Mouse (Mus musculus) layer of hippocampus, postnatal 10 days (tissue): ENCODE data around the gene Trem3. TPM values are rescaled to one million over a fixed set of nuclear protein-coding genes. Genes with fewer than 3 reads are reported as not detected.

Experiments used
- DNase-seq, 2 experiments: peaks; one replicate each; pipeline ENCODE4 v3.0.0; 2021; ENCODE audit warnings: low spot score in 2 of 2
- long read RNA-seq: library from polyadenylated mRNA; stranded (forward); transcript quantifications from one replicate; pipeline ENCODE4 v2.0.0, GENCODE M21; 2023
- total RNA-seq, 2 experiments: library from RNA; stranded (reverse); gene quantifications; 2 replicates each; pipeline ENCODE4 v1.2.3; 2021

The Trem3 gene
- not detected for total RNA-seq
- long read RNA-seq, partial matches to known transcripts, result 2 of 2 reads
- long read RNA-seq, other reads (novel, unspliced or antisense), result 0 of 2 reads

- DNase-seq, result no peak
Measured at GRCm38 (mm10) chr17:48247221-48247928, at the start of gene Trem3. Gene Trem3 (plus strand): TSS chr17:48247777.

GRCm38 (mm10) chr17:48203086-48203485 lies 44.5 kb upstream of the Trem3 start:
- DNase-seq, result no peak

- DNase-seq, result no peak
Measured at GRCm38 (mm10) chr17:48212596-48212995, 35.0 kb upstream of the Trem3 start.

- DNase-seq, result no peak
Measured at GRCm38 (mm10) chr17:48213511-48213910, 34.1 kb upstream of the Trem3 start.

GRCm38 (mm10) chr17:48215429-48215828 lies 32.1 kb upstream of the Trem3 start:
- DNase-seq, result no peak

GRCm38 (mm10) chr17:48230680-48231079 lies 16.9 kb upstream of the Trem3 start:
- DNase-seq, result peak in 1 of 2 experiments; percentile 1

- peak in 1 of 2 experiments; percentile 2 for DNase-seq
Measured at GRCm38 (mm10) chr17:48232518-48232917, 15.1 kb upstream of the Trem3 start, which contains the start of gene Trem1. Gene Trem1 (plus strand): TSS chr17:48232768.

GRCm38 (mm10) chr17:48233789-48234188 lies 13.8 kb upstream of the Trem3 start:
- peak in 1 of 2 experiments; percentile 2 for DNase-seq

GRCm38 (mm10) chr17:48234550-48234949 lies 13.0 kb upstream of the Trem3 start:
- DNase-seq, result peak in 1 of 2 experiments; percentile 2

- DNase-seq, result no peak
Measured at GRCm38 (mm10) chr17:48235773-48236370, 11.7 kb upstream of the Trem3 start.

GRCm38 (mm10) chr17:48237621-48238020 lies 10.0 kb upstream of the Trem3 start:
- DNase-seq, result no peak

GRCm38 (mm10) chr17:48249039-48249438 lies 1.5 kb downstream of the Trem3 start:
- DNase-seq, result no peak

GRCm38 (mm10) chr17:48249501-48249900 lies 1.9 kb downstream of the Trem3 start:
- no peak for DNase-seq

GRCm38 (mm10) chr17:48250631-48251030 lies 3.1 kb downstream of the Trem3 start:
- DNase-seq, result no peak

GRCm38 (mm10) chr17:48256575-48256974 lies 9.0 kb downstream of the Trem3 start:
- no peak for DNase-seq

- DNase-seq, result no peak
Measured at GRCm38 (mm10) chr17:48261868-48262267, 14.3 kb downstream of the Trem3 start.

- no peak for DNase-seq
Measured at GRCm38 (mm10) chr17:48263741-48264362, 16.3 kb downstream of the Trem3 start, which contains the start of gene Treml4. Gene Treml4 (plus strand): TSS chr17:48264295.

- no peak for DNase-seq
Measured at GRCm38 (mm10) chr17:48264662-48265061, 17.1 kb downstream of the Trem3 start.

- DNase-seq, result no peak
Measured at GRCm38 (mm10) chr17:48266138-48266537, 18.6 kb downstream of the Trem3 start.

- no peak for DNase-seq
Measured at GRCm38 (mm10) chr17:48266610-48267304, 19.2 kb downstream of the Trem3 start.

- DNase-seq, result no peak
Measured at GRCm38 (mm10) chr17:48267591-48267990, 20.0 kb downstream of the Trem3 start.
